Mouse (Mus musculus): ENCODE measurements around the gene Fam193a. TPM values are rescaled to one million over a fixed set of nuclear protein-coding genes. Genes with fewer than 3 reads are reported as not detected.

The Fam193a gene
- polyA plus RNA-seq, 1 experiment = 23.9 TPM

GRCm38 (mm10) chr5:34395347-34395746 is 25.6 kb downstream of the Fam193a start:
- no peaks in the 10 kb centered on the region for H3K4me1 ChIP-seq (ENCODE audit: control insufficient read depth, insufficient read depth, low read length)
- no peak overlapping the region for H3K4me3 ChIP-seq (replicated peaks; ENCODE audit: control insufficient read depth, low read depth, low read length)
- 74% methylated on average over 1 of the region's 1 CpGs for WGBS
- no peak overlapping the region for H3K27ac ChIP-seq (ENCODE audit: control insufficient read depth, insufficient read depth, low read depth, low read length, poor library complexity)
- TF ChIP-seq POLR2A (IDR thresholded peaks at IDR 0.05; ENCODE audit: borderline replicate concordance, control insufficient read depth, low read depth, low read length) (no peak), CTCF (IDR thresholded peaks at IDR 0.05; ENCODE audit: control insufficient read depth, insufficient read depth, low read length) (no peak)

- Histone ChIP-seq H3K27ac (ENCODE audit: control insufficient read depth, insufficient read depth, low read depth, low read length, poor library complexity) (no peak overlapping the region), H3K4me1 (ENCODE audit: control insufficient read depth, insufficient read depth, low read length) (no peaks in the 10 kb centered on the region), H3K4me3 (replicated peaks; ENCODE audit: control insufficient read depth, low read depth, low read length) (no peak overlapping the region)
- no peak for TF ChIP-seq POLR2A (IDR thresholded peaks at IDR 0.05; ENCODE audit: borderline replicate concordance, control insufficient read depth, low read depth, low read length)
- TF ChIP-seq CTCF (IDR thresholded peaks at IDR 0.05; ENCODE audit: control insufficient read depth, insufficient read depth, low read length) = no peak
- WGBS = 82% methylated on average over 2 of the region's 2 CpGs
These were observed 26.3 kb downstream of the Fam193a start for GRCm38 (mm10) chr5:34395850-34396540.

GRCm38 (mm10) chr5:34397866-34398265 is 28.1 kb downstream of the Fam193a start:
- Histone ChIP-seq H3K27ac (ENCODE audit: control insufficient read depth, insufficient read depth, low read depth, low read length, poor library complexity) (no peak overlapping the region), H3K4me1 (ENCODE audit: control insufficient read depth, insufficient read depth, low read length) (no peaks in the 10 kb centered on the region), H3K4me3 (replicated peaks; ENCODE audit: control insufficient read depth, low read depth, low read length) (no peak overlapping the region)
- TF ChIP-seq CTCF (IDR thresholded peaks at IDR 0.05; ENCODE audit: control insufficient read depth, insufficient read depth, low read length) (no peak), POLR2A (IDR thresholded peaks at IDR 0.05; ENCODE audit: borderline replicate concordance, control insufficient read depth, low read depth, low read length) (no peak)
- 89% methylated on average over 2 of the region's 2 CpGs for WGBS

GRCm38 (mm10) chr5:34398326-34398725 is 28.6 kb downstream of the Fam193a start:
- Histone ChIP-seq H3K4me1 (ENCODE audit: control insufficient read depth, insufficient read depth, low read length) (no peaks in the 10 kb centered on the region), H3K27ac (ENCODE audit: control insufficient read depth, insufficient read depth, low read depth, low read length, poor library complexity) (no peak overlapping the region), H3K4me3 (replicated peaks; ENCODE audit: control insufficient read depth, low read depth, low read length) (no peak overlapping the region)
- TF ChIP-seq CTCF (IDR thresholded peaks at IDR 0.05; ENCODE audit: control insufficient read depth, insufficient read depth, low read length) = no peak
- TF ChIP-seq POLR2A (IDR thresholded peaks at IDR 0.05; ENCODE audit: borderline replicate concordance, control insufficient read depth, low read depth, low read length) = no peak
- WGBS = 74% methylated on average over 1 of the region's 1 CpGs

- H3K27ac ChIP-seq (ENCODE audit: control insufficient read depth, insufficient read depth, low read depth, low read length, poor library complexity) = no peak overlapping the region
- TF ChIP-seq POLR2A (IDR thresholded peaks at IDR 0.05; ENCODE audit: borderline replicate concordance, control insufficient read depth, low read depth, low read length) = no peak
- TF ChIP-seq CTCF (IDR thresholded peaks at IDR 0.05; ENCODE audit: control insufficient read depth, insufficient read depth, low read length) = no peak
- WGBS = 86% methylated on average over 6 of the region's 6 CpGs
- no peaks in the 10 kb centered on the region; the same call in 1 of the 2 replicates for H3K4me1 ChIP-seq (ENCODE audit: control insufficient read depth, insufficient read depth, low read length)
- no peak overlapping the region for H3K4me3 ChIP-seq (replicated peaks; ENCODE audit: control insufficient read depth, low read depth, low read length)
These were observed 37.7 kb downstream of the Fam193a start for GRCm38 (mm10) chr5:34407366-34407918.

GRCm38 (mm10) chr5:34409002-34409401 is 39.3 kb downstream of the Fam193a start:
- TF ChIP-seq POLR2A (IDR thresholded peaks at IDR 0.05; ENCODE audit: borderline replicate concordance, control insufficient read depth, low read depth, low read length) (no peak), CTCF (IDR thresholded peaks at IDR 0.05; ENCODE audit: control insufficient read depth, insufficient read depth, low read length) (no peak)
- 75% methylated on average over 1 of the region's 1 CpGs for WGBS
- Histone ChIP-seq H3K4me1 (ENCODE audit: control insufficient read depth, insufficient read depth, low read length) (no peaks in the 10 kb centered on the region; the same call in 1 of the 2 replicates), H3K27ac (ENCODE audit: control insufficient read depth, insufficient read depth, low read depth, low read length, poor library complexity) (no peak overlapping the region), H3K4me3 (replicated peaks; ENCODE audit: control insufficient read depth, low read depth, low read length) (no peak overlapping the region)

GRCm38 (mm10) chr5:34410819-34411218 is 41.1 kb downstream of the Fam193a start:
- TF ChIP-seq CTCF (IDR thresholded peaks at IDR 0.05; ENCODE audit: control insufficient read depth, insufficient read depth, low read length) (no peak), POLR2A (IDR thresholded peaks at IDR 0.05; ENCODE audit: borderline replicate concordance, control insufficient read depth, low read depth, low read length) (no peak)
- WGBS = 52% methylated on average over 4 of the region's 4 CpGs
- no peak overlapping the region for H3K4me3 ChIP-seq (replicated peaks; ENCODE audit: control insufficient read depth, low read depth, low read length)
- no peaks in the 10 kb centered on the region; the same call in 1 of the 2 replicates for H3K4me1 ChIP-seq (ENCODE audit: control insufficient read depth, insufficient read depth, low read length)
- no peak overlapping the region for H3K27ac ChIP-seq (ENCODE audit: control insufficient read depth, insufficient read depth, low read depth, low read length, poor library complexity)

GRCm38 (mm10) chr5:34413921-34414320 is 44.2 kb downstream of the Fam193a start:
- H3K4me3 ChIP-seq (replicated peaks; ENCODE audit: control insufficient read depth, low read depth, low read length) = no peak overlapping the region
- H3K27ac ChIP-seq (ENCODE audit: control insufficient read depth, insufficient read depth, low read depth, low read length, poor library complexity) = no peak overlapping the region
- TF ChIP-seq CTCF (IDR thresholded peaks at IDR 0.05; ENCODE audit: control insufficient read depth, insufficient read depth, low read length) (no peak), POLR2A (IDR thresholded peaks at IDR 0.05; ENCODE audit: borderline replicate concordance, control insufficient read depth, low read depth, low read length) (no peak)
- WGBS = 85% methylated on average over 2 of the region's 2 CpGs
- H3K4me1 ChIP-seq (ENCODE audit: control insufficient read depth, insufficient read depth, low read length) = no peaks in the 10 kb centered on the region; the same call in 1 of the 2 replicates

Data from bone marrow, adult 2 months (tissue).